Mouse (Mus musculus): ENCODE data around the gene Noxred1. TPM values are rescaled to one million over a fixed set of nuclear protein-coding genes. Genes with fewer than 3 reads are reported as not detected.
"Not testable (repeated sequence)": the region's sequence is repeated elsewhere in the genome, so short reads cannot be mapped to it uniquely, and the experiment has no call there.

Noxred1 gene
- polyA plus RNA-seq, 2 experiments from 2014 or later: 0.73 to 1.5 TPM

DNA sequence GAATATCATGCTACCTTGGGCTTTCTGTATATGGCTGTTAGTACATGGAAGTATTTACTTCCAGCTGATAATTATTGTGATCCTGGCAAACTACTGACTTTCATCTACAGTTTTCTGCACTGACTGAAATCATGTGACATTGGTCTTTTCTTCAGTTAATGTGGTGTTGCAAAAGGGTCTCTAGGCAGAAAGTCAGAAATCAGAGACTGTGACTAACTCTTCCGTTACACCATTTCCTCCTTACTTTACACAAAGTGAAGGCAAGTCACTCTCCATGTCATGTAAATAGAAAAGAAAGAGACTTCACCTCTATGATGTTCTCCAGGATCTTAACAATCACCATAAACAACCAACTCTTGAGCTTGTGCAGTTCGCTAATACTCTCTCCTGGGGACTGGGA, 8.9 kb downstream of the Noxred1 start:
- no peak for ATAC-seq

GRCm38 (mm10) chr12:87226801-87227200, 11.7 kb downstream of the Noxred1 start:
- no peak for ATAC-seq

- no peak for ATAC-seq
Observed at GRCm38 (mm10) chr12:87224950-87225349, 13.6 kb downstream of the Noxred1 start.

- ATAC-seq: no peak
Observed at GRCm38 (mm10) chr12:87219362-87219761, 19.2 kb downstream of the Noxred1 start.

DNA sequence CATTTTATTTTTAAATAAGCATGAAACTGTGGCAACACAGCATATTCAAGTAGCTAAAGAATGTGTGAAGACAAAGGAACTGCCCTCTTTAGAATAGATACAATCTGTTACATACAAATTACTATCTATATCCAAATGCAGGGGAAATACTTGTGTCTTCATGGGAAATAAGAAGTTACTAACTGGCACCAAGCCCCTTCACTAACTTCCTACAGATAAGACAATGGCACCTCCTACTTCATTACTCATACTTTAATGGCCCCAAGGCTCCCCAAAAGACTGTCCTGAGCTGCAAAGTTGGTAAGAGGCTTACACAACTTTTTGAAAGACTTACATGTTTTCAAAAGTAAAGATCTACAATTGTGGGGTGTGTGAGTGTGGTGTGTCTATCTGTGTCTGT, 20.9 kb downstream of the Noxred1 start:
- ATAC-seq: no peak

GRCm38 (mm10) chr12:87216053-87216452, 22.5 kb downstream of the Noxred1 start:
- ATAC-seq: no peak

GRCm38 (mm10) chr12:87212844-87213606, 25.5 kb downstream of the Noxred1 start:
- ATAC-seq: no peak

GRCm38 (mm10) chr12:87205789-87206188, 32.7 kb downstream of the Noxred1 start:
- not testable (repeated sequence) for ATAC-seq

GRCm38 (mm10) chr12:87201694-87202093, 36.8 kb downstream of the Noxred1 start:
- ATAC-seq: no peak

GRCm38 (mm10) chr12:87199973-87200586, 38.5 kb downstream of the Noxred1 start, which contains the start of gene Tmed8:
TSS of gene Tmed8 (minus strand) at chr12:87200454.
- ATAC-seq: peak; percentile 89

DNA sequence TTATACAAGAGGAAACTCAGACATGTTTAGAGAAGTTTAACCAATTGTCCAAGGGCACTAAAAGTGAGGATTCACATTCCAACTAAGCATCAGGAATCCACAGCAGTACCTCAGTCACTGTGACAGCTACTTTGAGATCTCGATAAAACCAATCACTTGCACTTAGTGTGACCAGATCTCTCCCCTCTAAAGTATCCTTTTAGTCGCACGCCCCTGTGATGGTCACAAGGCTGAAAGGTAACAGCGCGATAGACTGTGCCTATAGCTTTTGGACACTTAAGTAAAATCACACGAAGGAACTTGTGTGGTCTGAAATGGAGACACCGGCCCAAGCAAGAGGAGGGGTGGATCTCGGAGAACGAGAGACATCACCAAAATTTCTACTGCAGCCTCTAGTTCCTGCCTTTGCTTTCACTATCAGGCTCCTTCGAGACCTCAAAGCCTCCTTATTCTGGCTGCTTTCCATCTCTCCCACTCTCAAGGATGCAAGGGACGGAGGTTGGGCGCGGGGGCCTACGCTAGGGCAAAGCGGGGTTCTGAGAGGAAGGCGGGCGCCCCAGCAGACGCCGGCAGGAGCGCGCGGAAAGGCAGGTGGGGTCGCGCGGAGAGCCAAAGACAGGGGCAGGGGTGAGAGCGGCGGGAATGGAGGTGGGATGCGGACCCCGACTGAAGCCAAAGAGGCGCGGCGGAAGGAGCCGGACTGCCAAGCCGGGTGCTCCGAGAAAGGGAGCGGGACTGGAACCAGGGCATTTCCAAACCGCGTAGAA, 39.1 kb downstream of the Noxred1 start, which contains the start of gene Samd15:
TSS of gene Samd15 (plus strand) at position 518 of the 767 bp plus-strand sequence.
- peak; percentile 48 for ATAC-seq

DNA sequence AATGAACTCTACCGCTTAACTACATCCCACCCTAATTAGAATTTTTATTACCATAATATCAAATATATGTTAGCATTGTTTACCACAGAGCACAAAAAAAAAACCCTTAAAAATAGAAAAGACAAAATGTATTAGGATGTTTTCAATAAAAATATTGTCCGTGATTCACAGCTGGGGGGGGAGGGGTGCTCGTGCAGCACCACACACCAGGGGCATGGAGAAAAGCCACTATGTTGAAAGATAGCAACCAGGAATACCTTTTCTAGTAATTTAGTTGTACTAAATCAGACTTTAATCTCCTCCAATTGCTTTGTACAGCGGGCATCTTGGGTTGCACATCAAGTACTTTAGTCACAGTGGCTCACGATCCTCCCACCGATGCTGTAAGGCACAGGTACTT, 39.7 kb downstream of the Noxred1 start:
- ATAC-seq: no peak

GRCm38 (mm10) chr12:87196310-87196709, 42.2 kb downstream of the Noxred1 start:
- ATAC-seq: no peak

- ATAC-seq: no peak
Observed at GRCm38 (mm10) chr12:87195069-87195468, 43.5 kb downstream of the Noxred1 start.

DNA sequence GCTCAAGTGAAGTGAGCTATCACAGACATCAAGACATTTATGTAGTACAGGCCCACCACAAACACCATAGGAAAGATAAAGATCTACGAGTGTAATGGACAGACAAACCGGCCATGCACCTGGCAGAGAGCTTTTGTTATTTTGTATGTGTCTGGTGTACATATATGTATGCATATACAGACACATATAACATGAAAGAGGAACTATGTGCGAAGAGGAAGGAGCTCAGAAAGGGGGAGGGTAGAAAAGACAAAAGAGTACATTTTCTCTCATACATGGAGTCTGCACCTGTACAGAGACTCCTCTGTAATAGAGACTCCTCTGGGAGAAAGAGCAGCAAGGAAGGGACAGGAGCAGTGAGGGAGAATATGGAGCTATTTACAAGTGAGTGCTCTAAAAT, 45.5 kb downstream of the Noxred1 start:
- ATAC-seq: no peak

GRCm38 (mm10) chr12:87177631-87178030, 60.9 kb downstream of the Noxred1 start:
- ATAC-seq: no peak

DNA sequence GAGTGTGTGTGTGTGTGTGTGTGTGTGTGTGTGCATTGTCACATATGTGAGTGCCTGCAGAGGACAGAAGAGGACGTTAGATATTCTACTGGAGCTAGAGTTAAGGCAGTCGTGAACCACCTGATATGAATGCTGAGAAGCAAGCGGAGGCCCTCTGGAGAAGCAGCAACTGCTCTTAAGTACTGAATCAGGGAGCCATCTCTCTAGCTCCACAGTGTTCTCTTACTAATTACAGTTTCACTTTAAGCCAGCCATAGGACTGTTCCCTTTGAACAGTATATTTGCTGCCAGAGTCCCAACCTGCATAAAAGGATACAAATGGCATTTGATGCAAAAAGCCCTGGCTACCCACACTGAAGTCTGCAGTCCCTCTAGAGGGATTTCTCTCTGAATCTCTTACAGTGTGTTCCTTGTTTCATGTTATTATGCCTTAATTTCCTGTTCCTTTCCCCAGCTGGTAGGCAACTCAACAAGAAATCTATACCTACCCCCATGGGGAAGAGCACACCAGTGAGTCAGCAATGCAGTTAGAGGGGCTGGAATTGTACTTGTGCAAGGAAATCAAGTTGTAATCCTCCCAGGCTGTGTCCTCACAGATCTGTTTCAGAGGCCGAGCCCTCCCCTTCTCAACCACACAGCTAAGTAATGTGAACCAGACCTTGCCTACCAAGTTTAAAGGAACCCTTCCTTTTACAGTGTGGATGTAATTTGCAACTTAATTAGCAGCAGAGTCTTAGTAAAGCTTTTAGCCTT, 63.2 kb downstream of the Noxred1 start:
- no peak for ATAC-seq

Other genes starting within 250 kb of the Noxred1 start
- under 1 TPM in 1 of 2 experiments, not detected in 1; 0.36 TPM for gene Zdhhc22, start 248.3 kb downstream of the Noxred1 start, polyA plus RNA-seq (2017; shearing (Covaris generic))
- 1 to 10 TPM in 1 of 2 experiments, under 1 TPM in 1; 0.54 to 1.1 TPM for gene Tmem63c, start 217.4 kb downstream of the Noxred1 start, polyA plus RNA-seq (2017; shearing (Covaris generic))
- not detected for gene Ngb, start 136.2 kb downstream of the Noxred1 start, polyA plus RNA-seq (2017; shearing (Covaris generic))
- 10 to 100 TPM; 13.8 to 21.4 TPM for gene Gstz1, start 91.6 kb downstream of the Noxred1 start, polyA plus RNA-seq (2017; shearing (Covaris generic))
- 1 to 10 TPM in 1 of 2 experiments, under 1 TPM in 1; 0.89 to 1.1 TPM for gene Pomt2, start 90.8 kb downstream of the Noxred1 start, polyA plus RNA-seq (2017; shearing (Covaris generic))
- gene Samd15, start 39.0 kb downstream of the Noxred1 start, polyA plus RNA-seq (2017; shearing (Covaris generic)): 1 to 10 TPM in 1 of 2 experiments, not detected in 1; 5.3 TPM
- 1 to 10 TPM; 2.2 to 3.4 TPM for gene Tmed8, start 38.3 kb downstream of the Noxred1 start, polyA plus RNA-seq (2017; shearing (Covaris generic))
- gene Vipas39, start 27.5 kb upstream of the Noxred1 start, polyA plus RNA-seq (2017; shearing (Covaris generic)): 10 to 100 TPM; 42.1 to 55.2 TPM
- 100 to 1,000 TPM; 146 to 154 TPM for gene Ahsa1, start 27.7 kb upstream of the Noxred1 start, polyA plus RNA-seq (2017; shearing (Covaris generic))
- gene Ism2, start 61.0 kb upstream of the Noxred1 start, polyA plus RNA-seq (2017; shearing (Covaris generic)): not detected
- 10 to 100 TPM; 56.8 to 71.9 TPM for gene Sptlc2, start 149.6 kb upstream of the Noxred1 start, polyA plus RNA-seq (2017; shearing (Covaris generic))
- gene Slirp, start 205.2 kb upstream of the Noxred1 start, polyA plus RNA-seq (2017; shearing (Covaris generic)): 100 to 1,000 TPM in 1 of 2 experiments, 10 to 100 TPM in 1; 63.8 to 113 TPM
- gene Alkbh1, start 205.3 kb upstream of the Noxred1 start, polyA plus RNA-seq (2017; shearing (Covaris generic)): 10 to 100 TPM; 63.6 to 82.0 TPM
- 100 to 1,000 TPM; 245 TPM for gene Snw1, start 233.5 kb upstream of the Noxred1 start, polyA plus RNA-seq (2017; shearing (Covaris generic))